Mouse (Mus musculus) myocyte (in vitro differentiated cells): ENCODE results near the gene Adamts8. TPM values are rescaled to one million over a fixed set of nuclear protein-coding genes. Genes with fewer than 3 reads are reported as not detected.

Source experiments
- H3K27me3 ChIP-seq: one replicate; pipeline ENCODE4 v1.6.1; 2011; ENCODE audit not compliant: control insufficient read depth, insufficient read depth, insufficient read length
- H3K36me3 ChIP-seq: one replicate; pipeline ENCODE4 v1.6.1; 2011; ENCODE audit not compliant: control insufficient read depth, insufficient read depth
- H3K4me2 ChIP-seq: one replicate; pipeline ENCODE4 v1.6.1; 2011; ENCODE audit warnings: low read depth, control low read depth
- H3K4me3 ChIP-seq: one replicate; pipeline ENCODE4 v1.5.1; 2011; ENCODE audit warnings: mild to moderate bottlenecking, control low read depth, moderate library complexity
- H3K79me2 ChIP-seq: one replicate; pipeline ENCODE4 v1.6.1; 2011; ENCODE audit not compliant: control insufficient read depth, insufficient read depth
- H3ac ChIP-seq: one replicate; pipeline ENCODE4 v1.6.1; 2011; ENCODE audit not compliant: control insufficient read depth, insufficient read length
- CEBPB ChIP-seq: IDR thresholded peaks from 2 replicates; pipeline ENCODE4 v1.6.1; 2011; ENCODE audit warnings: mild to moderate bottlenecking, moderate library complexity; ENCODE audit not compliant: poor library complexity, insufficient read depth, severe bottlenecking
- E2F4 ChIP-seq: IDR thresholded peaks from one replicate; pipeline ENCODE4 v1.6.1; 2011; ENCODE audit warnings: mild to moderate bottlenecking, control low read depth, moderate library complexity; ENCODE audit not compliant: insufficient read depth
- MAX ChIP-seq: IDR thresholded peaks from one replicate; pipeline ENCODE4 v1.6.1; 2011; ENCODE audit warnings: low read depth, mild to moderate bottlenecking, control low read depth
- MYOD1 ChIP-seq, 3 experiments: IDR thresholded peaks; one replicate each; pipeline ENCODE4 v1.6.1; 2011; ENCODE audit warnings: control low read depth in 2 of 3, low read depth in 2 of 3, mild to moderate bottlenecking in 2 of 3, moderate library complexity in 1 of 3; ENCODE audit not compliant: insufficient read length in 2 of 3, control insufficient read depth in 1 of 3
- MYOG ChIP-seq, 3 experiments: IDR thresholded peaks; one replicate each; pipeline ENCODE4 v1.6.1; 2011; ENCODE audit warnings: control low read depth in 2 of 3, low read depth in 2 of 3, mild to moderate bottlenecking in 2 of 3; ENCODE audit not compliant: insufficient read length in 2 of 3, control insufficient read depth in 1 of 3, insufficient read depth in 1 of 3
- POLR2A ChIP-seq: IDR thresholded peaks from one replicate; pipeline ENCODE4 v1.6.1; 2011; ENCODE audit warnings: low read depth, mild to moderate bottlenecking, control low read depth, moderate library complexity; ENCODE audit not compliant: insufficient read length
- POLR2AphosphoS2 ChIP-seq: IDR thresholded peaks from one replicate; pipeline ENCODE4 v1.6.1; 2011; ENCODE audit warnings: low read depth, control low read depth; ENCODE audit not compliant: insufficient read length
- REST ChIP-seq: IDR thresholded peaks from one replicate; pipeline ENCODE4 v1.6.1; 2011; ENCODE audit warnings: mild to moderate bottlenecking, control low read depth, moderate library complexity; ENCODE audit not compliant: insufficient read depth, insufficient read length
- SRF ChIP-seq: IDR thresholded peaks from one replicate; pipeline ENCODE4 v1.6.1; 2011; ENCODE audit warnings: low read depth; ENCODE audit not compliant: control insufficient read depth, insufficient read length
- TCF12 ChIP-seq: IDR thresholded peaks from one replicate; pipeline ENCODE4 v1.6.1; 2011; ENCODE audit warnings: mild to moderate bottlenecking, control low read depth; ENCODE audit not compliant: poor library complexity, insufficient read depth, severe bottlenecking
- TCF3 ChIP-seq: IDR thresholded peaks from one replicate; pipeline ENCODE4 v1.6.1; 2011; ENCODE audit warnings: low read depth, control low read depth; ENCODE audit not compliant: insufficient read length
- USF1 ChIP-seq: IDR thresholded peaks from one replicate; pipeline ENCODE4 v1.6.1; 2011; ENCODE audit warnings: low read depth, mild to moderate bottlenecking, control low read depth, moderate library complexity
- polyA plus RNA-seq: library from polyadenylated mRNA; unstranded; fragments of >200 nt; fragmentation: generic; extraction: Trizol; gene quantifications from one replicate; pipeline ENCODE4 v1.2.1, GENCODE M21; 2012; ENCODE audit warnings: missing spikeins

The Adamts8 gene
- polyA plus RNA-seq, 1 experiment, result not detected

DNA sequence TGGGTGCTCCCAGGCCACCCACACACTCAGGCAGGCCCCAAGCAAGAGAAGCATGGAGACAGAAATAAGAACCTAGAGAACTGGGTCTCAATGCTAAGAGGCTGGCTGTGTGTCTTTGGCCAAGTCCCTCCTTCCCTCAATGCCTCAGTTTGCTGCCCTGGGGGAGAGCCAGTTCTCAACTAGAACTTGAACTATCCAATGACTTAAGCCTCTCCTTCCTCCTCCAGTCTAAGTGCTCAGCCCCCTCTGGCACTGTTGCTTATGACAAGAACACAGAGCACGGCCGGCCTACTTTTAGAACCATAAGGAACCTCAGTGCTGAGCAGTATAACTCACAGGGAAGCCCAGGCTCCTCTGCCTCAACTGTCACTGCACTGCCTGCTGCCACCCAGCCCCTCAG, 28.1 kb upstream of the Adamts8 start:
- Histone ChIP-seq H3ac (no peak overlapping the region), H3K27me3 (no peaks in the 10 kb centered on the region), H3K36me3 (no peaks in the 10 kb centered on the region), H3K79me2 (no peaks in the 10 kb centered on the region), H3K4me2 (no peak overlapping the region), H3K4me3 (no peak overlapping the region)
- no peak for TF ChIP-seq POLR2AphosphoS2
- TF ChIP-seq REST, result no peak
- no peak for TF ChIP-seq TCF12
- no peak for TF ChIP-seq MAX
- no peak for TF ChIP-seq MYOD1 (IDR thresholded peaks at IDR 0.05; ENCODE audit: control insufficient read depth in 1 of 3, insufficient read length in 2 of 3, low read depth in 2 of 3)
- no peak for TF ChIP-seq MYOG (IDR thresholded peaks at IDR 0.05; ENCODE audit: control insufficient read depth in 1 of 3, insufficient read depth in 1 of 3, insufficient read length in 2 of 3, low read depth in 2 of 3)
- no peak for TF ChIP-seq POLR2A
- TF ChIP-seq SRF, result no peak
- no peak for TF ChIP-seq E2F4
- no peak for TF ChIP-seq USF1

DNA sequence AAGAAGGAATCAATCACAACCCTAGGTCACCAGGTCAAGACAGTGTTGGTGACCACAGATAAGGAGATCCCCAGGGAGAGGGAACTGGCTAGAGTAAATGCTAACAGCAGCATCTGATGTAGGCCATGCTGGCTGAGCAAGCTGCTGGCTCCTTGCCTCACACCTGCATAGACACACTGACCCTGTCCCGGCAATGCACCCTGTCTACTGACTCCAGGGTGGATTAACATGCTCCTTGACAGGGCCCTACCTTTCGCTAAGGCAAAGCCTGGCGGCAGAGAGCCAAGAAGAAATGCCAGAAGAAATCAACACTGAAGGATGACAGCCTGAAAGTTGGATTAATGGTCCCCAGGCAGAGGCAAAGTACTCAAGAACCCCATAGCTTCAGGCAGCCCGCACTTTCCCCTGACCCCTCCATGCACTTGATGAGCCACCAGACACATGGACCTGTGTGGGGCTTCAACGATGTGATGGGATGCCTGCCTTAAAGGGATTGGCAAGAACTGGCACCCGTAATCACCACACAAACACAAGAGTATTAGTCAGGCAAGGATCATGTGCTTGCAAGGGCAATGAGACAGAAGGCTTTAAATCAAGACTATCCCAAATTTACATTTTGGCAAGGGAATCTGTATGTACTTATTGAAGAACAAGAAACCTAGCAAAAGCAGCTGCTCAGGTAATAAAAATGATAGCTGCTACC, 25.9 kb upstream of the Adamts8 start:
- H3K4me2 ChIP-seq, result no peak overlapping the region
- TF ChIP-seq CEBPB, result no peak
- no peak for TF ChIP-seq USF1
- H3K4me3 ChIP-seq, result no peak overlapping the region
- H3K79me2 ChIP-seq, result no peaks in the 10 kb centered on the region
- no peaks in the 10 kb centered on the region for H3K36me3 ChIP-seq
- H3K27me3 ChIP-seq, result no peaks in the 10 kb centered on the region
- H3ac ChIP-seq, result no peak overlapping the region

DNA sequence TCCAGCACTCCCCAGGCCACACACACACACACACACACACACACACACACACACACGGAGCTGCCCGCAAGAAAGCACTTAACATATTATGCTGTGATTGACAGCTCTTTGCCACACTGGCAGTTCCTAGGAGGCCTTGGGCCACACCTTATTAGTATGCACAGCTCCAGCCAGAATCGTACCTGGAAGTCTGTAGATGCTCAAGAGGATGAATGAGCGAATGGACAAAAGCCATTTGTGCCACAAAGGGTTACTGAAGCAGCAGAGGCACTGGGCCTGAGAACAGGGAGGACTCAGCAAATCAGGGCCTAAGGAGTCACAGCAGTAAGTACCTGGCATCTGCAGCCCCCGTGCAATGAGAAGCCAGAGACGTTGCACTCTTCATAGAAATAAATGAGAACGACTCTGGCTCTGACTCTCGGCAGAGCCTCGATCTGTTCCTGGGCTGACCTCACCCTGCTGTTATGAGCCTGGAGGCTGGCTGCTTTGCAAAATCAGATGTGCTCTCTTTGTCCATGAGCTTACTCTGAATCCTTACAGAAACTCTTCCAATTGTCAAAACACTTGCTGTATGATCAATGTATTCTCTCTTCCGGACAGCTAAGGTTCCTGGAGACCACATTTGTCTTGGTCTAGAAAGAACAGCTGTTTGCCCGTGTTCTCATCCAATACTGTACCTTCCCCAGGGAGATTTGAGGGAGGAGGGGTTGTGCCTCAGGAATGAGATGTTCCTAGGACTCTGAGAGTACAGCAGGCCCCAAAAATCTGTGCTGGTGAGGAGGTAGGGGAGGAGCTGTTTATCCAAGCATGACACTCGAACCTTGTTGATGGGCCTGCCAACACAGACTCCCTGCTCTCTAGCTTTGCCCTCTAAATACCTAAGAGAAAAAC, 23.7 kb upstream of the Adamts8 start:
- H3K4me3 ChIP-seq, result no peak overlapping the region
- H3K36me3 ChIP-seq, result no peaks in the 10 kb centered on the region
- TF ChIP-seq POLR2A, result no peak
- no peak for TF ChIP-seq MYOD1 (IDR thresholded peaks at IDR 0.05; ENCODE audit: control insufficient read depth in 1 of 3, insufficient read length in 2 of 3, low read depth in 2 of 3)
- TF ChIP-seq POLR2AphosphoS2, result no peak
- TF ChIP-seq TCF12, result no peak
- no peak for TF ChIP-seq MYOG (IDR thresholded peaks at IDR 0.05; ENCODE audit: control insufficient read depth in 1 of 3, insufficient read depth in 1 of 3, insufficient read length in 2 of 3, low read depth in 2 of 3)
- no peak for TF ChIP-seq TCF3
- no peak for TF ChIP-seq USF1
- TF ChIP-seq E2F4, result no peak
- no peak for TF ChIP-seq REST
- no peak overlapping the region for H3K4me2 ChIP-seq
- H3K27me3 ChIP-seq, result no peaks in the 10 kb centered on the region
- H3K79me2 ChIP-seq, result no peaks in the 10 kb centered on the region
- no peak overlapping the region for H3ac ChIP-seq

DNA sequence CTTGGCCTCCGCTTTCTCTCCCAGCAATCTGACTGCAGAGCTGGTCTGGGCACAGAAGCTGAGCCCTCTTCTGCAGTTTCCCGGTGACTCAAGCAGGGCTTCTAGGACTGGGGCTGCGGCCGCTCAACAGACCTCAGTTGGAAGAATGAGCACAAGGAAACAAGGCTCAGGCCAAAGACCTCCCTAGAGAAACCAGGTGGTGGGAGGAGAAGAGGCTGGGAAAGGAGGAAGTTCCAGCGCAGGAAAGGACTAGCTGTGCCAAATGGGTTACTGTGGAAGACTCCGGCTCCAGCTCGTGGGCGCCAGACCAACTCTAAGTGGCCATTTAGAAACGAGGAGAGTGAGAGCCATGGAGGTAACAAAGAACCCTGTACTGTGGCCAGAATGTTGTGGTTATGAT, 22.7 kb upstream of the Adamts8 start:
- TF ChIP-seq MYOG (IDR thresholded peaks at IDR 0.05; ENCODE audit: control insufficient read depth in 1 of 3, insufficient read depth in 1 of 3, insufficient read length in 2 of 3, low read depth in 2 of 3) (no peak), TCF12 (no peak), REST (no peak), MYOD1 (IDR thresholded peaks at IDR 0.05; ENCODE audit: control insufficient read depth in 1 of 3, insufficient read length in 2 of 3, low read depth in 2 of 3) (no peak), POLR2AphosphoS2 (no peak), POLR2A (no peak), MAX (no peak), E2F4 (no peak), USF1 (no peak), SRF (no peak), CEBPB (no peak)
- Histone ChIP-seq H3K4me3 (no peak overlapping the region), H3K4me2 (no peak overlapping the region), H3ac (no peak overlapping the region), H3K79me2 (no peaks in the 10 kb centered on the region), H3K27me3 (no peaks in the 10 kb centered on the region), H3K36me3 (no peaks in the 10 kb centered on the region)

DNA sequence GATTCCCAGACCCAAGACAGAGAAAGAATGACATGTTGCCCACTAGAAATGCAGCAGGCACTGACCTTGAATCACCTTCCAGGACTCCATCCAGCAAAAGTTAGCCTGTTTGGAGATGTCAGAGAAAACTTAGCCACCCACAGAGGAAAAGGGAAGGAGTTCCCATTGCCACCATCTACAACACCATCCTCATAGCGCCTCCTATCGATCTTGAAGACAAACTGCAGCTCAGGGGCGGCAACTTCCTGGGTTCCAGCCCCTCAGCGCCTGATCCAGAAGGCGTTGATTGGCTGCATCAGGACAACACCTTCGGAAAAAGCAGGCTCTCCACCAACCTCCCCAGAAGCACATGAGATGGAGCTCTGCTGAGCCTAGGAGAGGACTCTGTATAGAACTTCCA, 21.6 kb upstream of the Adamts8 start:
- H3K27me3 ChIP-seq, result no peaks in the 10 kb centered on the region
- no peak overlapping the region for H3K4me3 ChIP-seq
- no peak overlapping the region for H3ac ChIP-seq
- H3K4me2 ChIP-seq, result no peak overlapping the region
- TF ChIP-seq REST, result no peak
- no peak for TF ChIP-seq MYOG (IDR thresholded peaks at IDR 0.05; ENCODE audit: control insufficient read depth in 1 of 3, insufficient read depth in 1 of 3, insufficient read length in 2 of 3, low read depth in 2 of 3)
- H3K79me2 ChIP-seq, result no peaks in the 10 kb centered on the region
- H3K36me3 ChIP-seq, result no peaks in the 10 kb centered on the region
